Mouse (Mus musculus) testis, adult 2 months (tissue): ENCODE results near the gene Nfkbia.

Experiments
- CTCF ChIP-seq: fragments of 200-500 bp; IDR thresholded peaks from 2 replicates; pipeline ENCODE4 v1.5.1; 2012; ENCODE audit warnings: low read depth, mild to moderate bottlenecking, inconsistent platforms, low read length, moderate library complexity; ENCODE audit not compliant: control insufficient read depth, insufficient read depth, insufficient replicate concordance
- POLR2A ChIP-seq: fragments of 200-500 bp; IDR thresholded peaks from 2 replicates; pipeline ENCODE4 v1.6.1; 2012; ENCODE audit warnings: low read depth, mild to moderate bottlenecking, inconsistent platforms, low read length, moderate library complexity; ENCODE audit not compliant: control insufficient read depth

- TF ChIP-seq CTCF = no peak
- no peak for TF ChIP-seq POLR2A
Observed at GRCm38 (mm10) chr12:55456136-55456535, 36.3 kb downstream of the Nfkbia start.
